Mouse (Mus musculus) lung, embryonic 14.5 days (tissue): ENCODE data around the gene Zfp746. TPM values are rescaled to one million over a fixed set of nuclear protein-coding genes. Genes with fewer than 3 reads are reported as not detected.
"Not testable (repeated sequence)": the region's sequence is repeated elsewhere in the genome, so short reads cannot be mapped to it uniquely, and the experiment has no call there.

Experiments
- ATAC-seq: fragments of 200-750 bp; cut with Nextera tagmentation; 2 replicates; pipeline ENCODE4 v1.8.0; 2017; ENCODE audit warnings: mild to moderate bottlenecking, moderate TSS enrichment, moderate library complexity; ENCODE audit not compliant: insufficient read depth
- DNase-seq: peaks from one replicate; pipeline ENCODE4 v3.0.0-alpha.2; 2015
- H3K27ac ChIP-seq: fragments of 300-500 bp; sonication (generic); 2 replicates; pipeline ENCODE4 v1.5.1; 2014; ENCODE audit warnings: low read depth, mild to moderate bottlenecking, moderate library complexity
- H3K27me3 ChIP-seq: fragments of 300-500 bp; sonication (generic); 2 replicates; pipeline ENCODE4 v1.6.1; 2014; ENCODE audit warnings: low read length, control low read depth; ENCODE audit not compliant: insufficient read depth
- H3K36me3 ChIP-seq: fragments of 300-500 bp; sonication (generic); 2 replicates; pipeline ENCODE4 v1.6.1; 2014; ENCODE audit warnings: control low read depth; ENCODE audit not compliant: insufficient read depth
- H3K4me1 ChIP-seq: fragments of 300-500 bp; sonication (generic); 2 replicates; pipeline ENCODE4 v1.6.1; 2014; ENCODE audit warnings: antibody characterized with exemption, control low read depth; ENCODE audit not compliant: insufficient read depth
- H3K4me2 ChIP-seq: fragments of 300-500 bp; sonication (generic); 2 replicates; pipeline ENCODE4 v1.6.1; 2014; ENCODE audit warnings: mild to moderate bottlenecking
- H3K4me3 ChIP-seq: fragments of 300-500 bp; sonication (generic); 2 replicates; pipeline ENCODE4 v1.5.1; 2014; ENCODE audit warnings: low read depth, low read length
- H3K9ac ChIP-seq: fragments of 300-500 bp; sonication (generic); 2 replicates; pipeline ENCODE4 v1.6.1; 2014
- H3K9me3 ChIP-seq: fragments of 300-500 bp; sonication (generic); 2 replicates; pipeline ENCODE4 v1.6.1; 2016; ENCODE audit warnings: low read depth, low read length, control low read depth
- CTCF ChIP-seq: IDR thresholded peaks from 2 replicates; pipeline ENCODE4 v1.5.1; 2016; ENCODE audit warnings: antibody characterized with exemption, low read depth
- WGBS: fragments of 180-500 bp; shearing (Covaris S2); extraction: QIAGEN DNeasy Blood & Tissue Kit; methylation state at CpG from one replicate; pipeline ENCODE4 v1.1.7; 2014; 5-methylcytosine and 5-hydroxymethylcytosine counted together
- polyA plus RNA-seq: library from polyadenylated mRNA; unstranded; fragments of >200 nt; fragmentation: Nextera tagmentation; extraction: Ambion mirVana; gene quantifications from 2 replicates; pipeline ENCODE4 v1.2.1, GENCODE M21; 2014

Zfp746 gene
- polyA plus RNA-seq, result 27.3 and 30.1 TPM in 2 replicates

DNA sequence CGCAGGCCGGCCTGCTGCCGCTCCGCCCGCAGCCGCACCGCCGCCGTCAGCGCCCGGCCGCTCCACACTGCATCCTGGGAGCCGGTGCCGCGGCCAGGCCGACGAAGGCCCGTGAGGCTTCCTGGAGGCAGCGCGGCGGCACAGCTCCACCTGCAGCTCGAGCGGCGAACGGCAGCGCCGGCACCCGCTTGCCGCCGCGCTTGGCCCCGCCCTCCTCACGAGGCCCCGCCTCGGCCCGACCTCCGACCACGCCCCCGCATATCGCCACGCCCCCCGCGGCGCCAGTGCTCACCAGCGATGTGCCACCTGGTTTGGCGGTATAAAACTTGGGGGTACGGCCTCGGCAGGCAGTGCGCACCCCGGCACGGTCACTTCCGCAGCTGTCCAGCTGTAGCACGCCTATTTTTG is at the start of gene Zfp746:
TSS of gene Zfp746 (minus strand) at position 123 of the 408 bp plus-strand sequence.
- peak within 1 kb of the TSS; percentile 81 for H3K4me2 ChIP-seq
- peak; percentile 51 for TF ChIP-seq CTCF
- 0 out of 2 replicates have a peak, but pooled peaks cover 5% of the 10 kb centered on the region for H3K4me1 ChIP-seq
- peak within 1 kb of the TSS; percentile 91 for H3K27ac ChIP-seq
- WGBS, result under 1% methylated on average over 52 of the region's 53 CpGs
- peaks cover 27% of the 10 kb centered on the region for H3K36me3 ChIP-seq
- peak; percentile 95 for ATAC-seq
- no peaks in the 10 kb centered on the region for H3K9me3 ChIP-seq
- H3K27me3 ChIP-seq, result no peaks in the 10 kb centered on the region
- peak within 1 kb of the TSS; percentile 97 for H3K9ac ChIP-seq
- peak; percentile 95 for DNase-seq
- peak within 1 kb of the TSS; percentile 82 for H3K4me3 ChIP-seq

DNA sequence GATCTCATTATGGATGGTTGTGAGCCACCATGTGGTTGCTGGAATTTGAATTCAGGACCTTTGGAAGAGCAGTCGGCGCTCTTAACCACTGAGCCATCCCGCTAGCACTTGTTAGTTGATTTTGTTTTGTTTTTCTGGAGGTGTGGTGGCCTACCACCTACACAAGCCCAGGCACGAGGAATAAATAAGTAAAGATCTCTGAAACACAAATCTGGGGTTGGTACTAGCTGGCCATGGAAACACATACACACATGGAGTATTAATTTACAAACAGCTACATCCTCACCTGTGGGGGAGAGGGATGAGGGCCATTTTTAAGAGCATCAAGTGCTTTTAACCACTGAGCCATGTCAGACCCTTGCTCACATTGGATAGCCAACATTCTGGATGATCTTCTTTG is 34.7 kb upstream of the Zfp746 start:
- DNase-seq (peak; percentile 8), ATAC-seq (0 out of 2 replicates have a peak, but pooled peaks have one; percentile 47)
- H3K36me3 ChIP-seq, H3K27ac ChIP-seq, H3K4me1 ChIP-seq, H3K4me3 ChIP-seq, H3K9me3 ChIP-seq, H3K4me2 ChIP-seq, H3K9ac ChIP-seq, H3K27me3 ChIP-seq: not testable (repeated sequence)
- WGBS, result 75% methylated on average over 4 of the region's 4 CpGs

DNA sequence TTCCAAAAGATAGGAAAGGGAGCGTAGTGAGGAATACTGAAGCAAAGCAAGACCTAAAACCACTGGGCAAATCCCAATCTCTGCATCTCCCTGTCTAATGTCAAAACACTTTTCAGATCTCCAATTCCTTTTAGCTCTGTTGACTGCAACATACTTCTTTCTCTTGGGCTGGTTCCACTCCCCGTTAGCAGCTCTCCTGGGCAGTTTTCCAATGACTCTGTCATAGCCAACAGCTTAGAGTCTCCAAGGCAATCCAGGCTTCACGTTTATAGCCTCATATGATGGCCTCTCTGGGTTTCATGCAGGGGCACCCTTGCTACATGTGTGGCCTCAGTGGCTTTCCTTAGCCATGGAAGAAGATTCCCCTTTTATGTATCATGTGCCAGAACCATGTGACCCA is 29.6 kb upstream of the Zfp746 start:
- no peak for TF ChIP-seq CTCF
- ATAC-seq, result no peak
- no peak overlapping the region for H3K4me2 ChIP-seq
- no peak overlapping the region for H3K9ac ChIP-seq
- no peaks in the 10 kb centered on the region for H3K36me3 ChIP-seq
- H3K27ac ChIP-seq, result no peak overlapping the region
- 55% methylated on average over 3 of the region's 3 CpGs for WGBS
- H3K4me3 ChIP-seq, result no peak overlapping the region
- peak; percentile 44 for DNase-seq
- no peaks in the 10 kb centered on the region for H3K4me1 ChIP-seq
- H3K27me3 ChIP-seq, result no peaks in the 10 kb centered on the region
- H3K9me3 ChIP-seq, result no peaks in the 10 kb centered on the region

DNA sequence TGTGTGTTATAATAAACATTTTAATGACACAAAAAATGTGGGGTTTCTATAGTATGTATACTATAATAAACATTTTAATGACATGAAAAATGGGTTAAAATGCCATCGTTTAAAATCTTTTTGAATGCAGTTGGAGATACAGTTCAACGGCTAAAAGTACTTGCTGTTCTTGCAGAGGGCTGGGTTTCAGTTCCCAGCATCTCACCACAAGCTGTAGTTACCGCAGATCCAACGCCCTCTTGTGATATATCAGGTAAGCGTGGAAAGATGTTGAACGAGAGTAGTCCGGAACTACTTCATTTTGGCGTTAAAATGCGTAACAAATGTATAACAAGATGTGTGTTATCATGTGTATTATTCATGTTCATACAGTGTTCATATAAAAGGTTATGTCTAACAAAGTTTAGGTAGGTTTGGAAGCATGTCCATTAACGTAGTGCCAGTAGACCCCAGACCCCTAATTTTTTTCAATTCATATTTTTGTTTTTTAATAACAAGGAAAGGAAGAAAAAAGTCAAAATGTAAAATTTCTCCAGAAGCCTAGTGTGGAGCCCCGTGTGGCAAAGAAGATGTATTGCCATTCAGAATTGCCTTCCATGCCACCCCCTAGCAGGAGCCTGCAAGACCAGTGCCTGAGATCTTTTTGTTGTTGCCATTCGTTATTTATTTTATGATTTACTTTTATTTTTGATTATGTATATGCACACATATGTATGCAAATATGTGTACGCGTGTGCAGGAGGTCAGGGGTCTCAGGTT is 743 bp upstream of the Zfp746 start:
- no peak for ATAC-seq
- H3K9me3 ChIP-seq, result no peaks in the 10 kb centered on the region
- peak; percentile 11 for DNase-seq

DNA sequence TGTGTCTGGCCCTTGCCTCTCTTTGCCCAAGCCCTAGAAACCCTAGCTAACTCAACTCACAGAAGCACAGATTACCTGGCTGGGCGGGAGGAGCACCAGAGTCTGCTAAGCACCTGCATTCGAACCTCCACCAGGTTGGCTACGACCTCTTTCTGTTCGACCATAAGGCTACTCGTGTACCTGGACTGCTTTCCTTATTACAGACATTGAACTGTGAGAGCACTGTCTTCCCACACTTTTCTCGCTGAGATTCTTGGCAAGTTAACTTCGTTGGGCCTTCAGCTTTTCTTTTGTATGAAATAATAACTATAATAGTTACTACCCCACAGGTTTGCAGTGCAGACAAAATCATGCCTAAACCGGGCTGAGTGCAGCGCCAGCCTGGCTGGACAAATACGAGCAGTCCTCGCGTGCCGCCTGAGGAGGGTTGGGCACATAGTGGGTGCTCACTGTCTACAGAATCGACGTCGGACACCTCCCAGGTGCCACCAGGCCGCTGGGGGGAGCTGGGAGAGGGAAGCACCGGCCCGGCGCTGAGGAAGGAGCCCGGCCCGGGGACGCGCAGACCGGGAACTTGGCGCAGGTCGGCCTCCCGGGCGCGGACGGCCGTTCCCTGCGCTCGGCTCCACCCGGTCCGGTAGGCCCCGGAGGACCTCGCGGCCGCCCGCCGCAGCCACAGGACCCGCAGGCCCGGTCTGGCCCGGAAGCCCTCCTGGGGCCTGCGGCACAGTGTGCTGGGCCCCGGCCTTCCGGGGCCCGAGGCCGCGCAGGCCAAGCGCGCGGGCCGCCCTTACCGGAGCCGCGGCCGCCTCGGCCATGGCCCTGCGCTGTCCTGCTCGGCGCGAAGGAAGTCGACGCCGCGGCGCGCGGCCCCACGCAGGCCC is 630 bp downstream of the Zfp746 start:
- H3K27ac ChIP-seq, result peak overlapping the region; percentile 91
- H3K4me2 ChIP-seq, result peak overlapping the region; percentile 81
- peak overlapping the region; percentile 82 for H3K4me3 ChIP-seq
- H3K36me3 ChIP-seq, result peaks cover 34% of the 10 kb centered on the region
- peak; percentile 43 for TF ChIP-seq CTCF
- DNase-seq, result peak; percentile 71
- 1% methylated on average over 68 of the region's 72 CpGs for WGBS
- 0 out of 2 replicates have a peak, but pooled peaks cover 5% of the 10 kb centered on the region for H3K4me1 ChIP-seq
- H3K9me3 ChIP-seq, result no peaks in the 10 kb centered on the region
- H3K9ac ChIP-seq, result peak overlapping the region; percentile 97
- ATAC-seq, result peak; percentile 91
- H3K27me3 ChIP-seq, result no peaks in the 10 kb centered on the region

More for the DNA sequence above, 743 bp upstream of the Zfp746 start:
- no peak overlapping the region for H3K27ac ChIP-seq
- H3K4me2 ChIP-seq, result peak overlapping the region; percentile 81
- peaks cover 20% of the 10 kb centered on the region for H3K36me3 ChIP-seq
- H3K4me1 ChIP-seq, result 0 out of 2 replicates have a peak, but pooled peaks cover 5% of the 10 kb centered on the region
- TF ChIP-seq CTCF, result 0 out of 2 replicates have a peak, but pooled peaks have one; percentile 11
- peak overlapping the region; percentile 82 for H3K4me3 ChIP-seq
- 36% methylated on average over 14 of the region's 14 CpGs for WGBS
- no peak overlapping the region for H3K9ac ChIP-seq
- no peaks in the 10 kb centered on the region for H3K27me3 ChIP-seq

DNA sequence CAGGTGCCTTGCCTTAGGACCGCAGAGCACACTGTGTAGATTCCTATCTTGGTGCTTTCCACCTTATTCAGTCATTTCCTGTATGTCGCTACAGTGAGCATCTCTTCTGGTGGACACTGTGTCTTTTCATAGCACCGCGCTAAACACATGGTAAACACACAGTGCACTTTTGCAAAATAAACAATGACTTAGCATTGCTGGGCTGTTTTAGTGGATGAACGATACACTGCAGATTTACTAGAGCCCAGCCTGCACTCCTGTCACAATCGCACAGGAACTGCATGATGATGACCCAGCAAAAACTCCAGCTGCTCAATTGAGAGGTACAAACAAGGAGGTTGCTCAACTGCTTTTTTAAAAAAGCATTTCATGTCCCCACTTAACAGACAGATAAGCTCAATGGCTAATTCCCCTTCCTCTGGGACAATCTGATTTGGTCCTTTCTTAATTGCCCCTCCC is 2.6 kb downstream of the Zfp746 start:
- H3K27me3 ChIP-seq, result no peaks in the 10 kb centered on the region
- no peaks in the 10 kb centered on the region for H3K9me3 ChIP-seq
- TF ChIP-seq CTCF, result no peak
- H3K36me3 ChIP-seq, result peaks cover 52% of the 10 kb centered on the region
- no peak for DNase-seq
- ATAC-seq, result no peak
- H3K27ac ChIP-seq, result no peak overlapping the region
- no peak overlapping the region for H3K4me2 ChIP-seq
- H3K4me1 ChIP-seq, result 0 out of 2 replicates have a peak, but pooled peaks cover 5% of the 10 kb centered on the region
- WGBS, result 89% methylated on average over 6 of the region's 6 CpGs
- H3K9ac ChIP-seq, result no peak overlapping the region
- H3K4me3 ChIP-seq, result no peak overlapping the region
